Mouse (Mus musculus): ENCODE measurements around the gene Pglyrp1. TPM values are rescaled to one million over a fixed set of nuclear protein-coding genes. Genes with fewer than 3 reads are reported as not detected.

Pglyrp1 gene
- total and polyA plus RNA-seq, 2 experiments = 0.18 to 1.7 TPM

- no peak overlapping the region for H3K9ac ChIP-seq (ENCODE audit: low read depth, low read length)
- TF ChIP-seq CTCF (IDR thresholded peaks at IDR 0.05; ENCODE audit: low read depth, low read length) (no peak), POLR2A (IDR thresholded peaks at IDR 0.05; ENCODE audit: extremely low read depth, insufficient read depth, low read length) (no peak)
- no peaks in the 10 kb centered on the region for H3K27me3 ChIP-seq (ENCODE audit: control insufficient read depth, insufficient read depth, low read length)
- no peak overlapping the region for H3K4me3 ChIP-seq (ENCODE audit: insufficient read depth, low read depth, low read length)
- H3K4me1 ChIP-seq (ENCODE audit: control insufficient read depth, insufficient read depth, low read length) = no peaks in the 10 kb centered on the region
- H3K27ac ChIP-seq (replicated peaks; ENCODE audit: insufficient read depth, low read depth, low read length) = no peak overlapping the region
- DNase-seq (ENCODE audit: extremely low read depth, low read depth, low spot score) = no peak
- H3K36me3 ChIP-seq (ENCODE audit: control insufficient read depth, insufficient read depth, low read length) = no peaks in the 10 kb centered on the region
- no peaks in the 10 kb centered on the region for H3K79me2 ChIP-seq (ENCODE audit: control insufficient read depth, insufficient read depth, low read length)
- 85% methylated on average over 2 of the region's 2 CpGs for WGBS
Measured at GRCm38 (mm10) chr7:18900513-18900912, 29.4 kb downstream of the Pglyrp1 start.

GRCm38 (mm10) chr7:18902486-18902885, 31.4 kb downstream of the Pglyrp1 start:
- Histone ChIP-seq H3K9ac (ENCODE audit: low read depth, low read length) (no peak overlapping the region), H3K4me3 (ENCODE audit: insufficient read depth, low read depth, low read length) (no peak overlapping the region), H3K4me1 (ENCODE audit: control insufficient read depth, insufficient read depth, low read length) (no peaks in the 10 kb centered on the region), H3K36me3 (ENCODE audit: control insufficient read depth, insufficient read depth, low read length) (no peaks in the 10 kb centered on the region), H3K79me2 (ENCODE audit: control insufficient read depth, insufficient read depth, low read length) (peaks cover 3% of the 10 kb centered on the region; the same call in 1 of the 2 replicates), H3K27me3 (ENCODE audit: control insufficient read depth, insufficient read depth, low read length) (no peaks in the 10 kb centered on the region), H3K27ac (replicated peaks; ENCODE audit: insufficient read depth, low read depth, low read length) (no peak overlapping the region)
- no peak for DNase-seq (ENCODE audit: extremely low read depth, low read depth, low spot score)
- TF ChIP-seq POLR2A (IDR thresholded peaks at IDR 0.05; ENCODE audit: extremely low read depth, insufficient read depth, low read length) (no peak), CTCF (IDR thresholded peaks at IDR 0.05; ENCODE audit: low read depth, low read length) (peak; percentile 29; the same call in 1 of the 2 replicates)
- WGBS = 58% methylated on average over 3 of the region's 3 CpGs

GRCm38 (mm10) chr7:18904971-18905370, 33.8 kb downstream of the Pglyrp1 start:
- Histone ChIP-seq H3K27ac (replicated peaks; ENCODE audit: insufficient read depth, low read depth, low read length) (no peak overlapping the region), H3K27me3 (ENCODE audit: control insufficient read depth, insufficient read depth, low read length) (no peaks in the 10 kb centered on the region), H3K36me3 (ENCODE audit: control insufficient read depth, insufficient read depth, low read length) (no peaks in the 10 kb centered on the region), H3K4me3 (ENCODE audit: insufficient read depth, low read depth, low read length) (no peak overlapping the region), H3K79me2 (ENCODE audit: control insufficient read depth, insufficient read depth, low read length) (peaks cover 3% of the 10 kb centered on the region; the same call in 1 of the 2 replicates), H3K4me1 (ENCODE audit: control insufficient read depth, insufficient read depth, low read length) (no peaks in the 10 kb centered on the region), H3K9ac (ENCODE audit: low read depth, low read length) (no peak overlapping the region)
- WGBS = 91% methylated on average over 3 of the region's 3 CpGs
- TF ChIP-seq POLR2A (IDR thresholded peaks at IDR 0.05; ENCODE audit: extremely low read depth, insufficient read depth, low read length) (no peak), CTCF (IDR thresholded peaks at IDR 0.05; ENCODE audit: low read depth, low read length) (no peak)
- DNase-seq (ENCODE audit: extremely low read depth, low read depth, low spot score) = no peak

- Histone ChIP-seq H3K4me3 (ENCODE audit: insufficient read depth, low read depth, low read length) (peak overlapping the region; percentile 63), H3K79me2 (ENCODE audit: control insufficient read depth, insufficient read depth, low read length) (peaks cover 3% of the 10 kb centered on the region; the same call in 1 of the 2 replicates), H3K27me3 (ENCODE audit: control insufficient read depth, insufficient read depth, low read length) (no peaks in the 10 kb centered on the region), H3K36me3 (ENCODE audit: control insufficient read depth, insufficient read depth, low read length) (no peaks in the 10 kb centered on the region), H3K4me1 (ENCODE audit: control insufficient read depth, insufficient read depth, low read length) (peaks cover 3% of the 10 kb centered on the region; the same call in 1 of the 2 replicates), H3K27ac (replicated peaks; ENCODE audit: insufficient read depth, low read depth, low read length) (no peak overlapping the region), H3K9ac (ENCODE audit: low read depth, low read length) (peak overlapping the region; percentile 75)
- peak; percentile 14 for DNase-seq (ENCODE audit: extremely low read depth, low read depth, low spot score)
- WGBS = 4% methylated on average over 17 of the region's 17 CpGs
- TF ChIP-seq CTCF (IDR thresholded peaks at IDR 0.05; ENCODE audit: low read depth, low read length) (no peak), POLR2A (IDR thresholded peaks at IDR 0.05; ENCODE audit: extremely low read depth, insufficient read depth, low read length) (no peak)
Measured at GRCm38 (mm10) chr7:18909797-18910196, 38.7 kb downstream of the Pglyrp1 start.

- Histone ChIP-seq H3K4me1 (ENCODE audit: control insufficient read depth, insufficient read depth, low read length) (peaks cover 3% of the 10 kb centered on the region; the same call in 1 of the 2 replicates), H3K4me3 (ENCODE audit: insufficient read depth, low read depth, low read length) (peak within 1 kb of the TSS; percentile 63), H3K9ac (ENCODE audit: low read depth, low read length) (peak within 1 kb of the TSS; percentile 75), H3K79me2 (ENCODE audit: control insufficient read depth, insufficient read depth, low read length) (peaks cover 3% of the 10 kb centered on the region; the same call in 1 of the 2 replicates), H3K27me3 (ENCODE audit: control insufficient read depth, insufficient read depth, low read length) (no peaks in the 10 kb centered on the region), H3K27ac (replicated peaks; ENCODE audit: insufficient read depth, low read depth, low read length) (0 out of 2 replicates have a peak within 1 kb of the TSS, but pooled peaks have one; percentile 7), H3K36me3 (ENCODE audit: control insufficient read depth, insufficient read depth, low read length) (no peaks in the 10 kb centered on the region)
- WGBS = under 1% methylated on average over 33 of the region's 33 CpGs
- peak; percentile 99 for DNase-seq (ENCODE audit: extremely low read depth, low read depth, low spot score)
- TF ChIP-seq CTCF (IDR thresholded peaks at IDR 0.05; ENCODE audit: low read depth, low read length) (no peak), POLR2A (IDR thresholded peaks at IDR 0.05; ENCODE audit: extremely low read depth, insufficient read depth, low read length) (peak; percentile 63)
Measured at GRCm38 (mm10) chr7:18910241-18910831, 39.2 kb downstream of the Pglyrp1 start, which contains the start of gene Ccdc61. TSS of gene Ccdc61 (minus strand) at chr7:18910415.

- no peaks in the 10 kb centered on the region for H3K36me3 ChIP-seq (ENCODE audit: control insufficient read depth, insufficient read depth, low read length)
- no peaks in the 10 kb centered on the region for H3K27me3 ChIP-seq (ENCODE audit: control insufficient read depth, insufficient read depth, low read length)
- no peak overlapping the region for H3K9ac ChIP-seq (ENCODE audit: low read depth, low read length)
- no peak overlapping the region for H3K4me3 ChIP-seq (ENCODE audit: insufficient read depth, low read depth, low read length)
- no peaks in the 10 kb centered on the region for H3K79me2 ChIP-seq (ENCODE audit: control insufficient read depth, insufficient read depth, low read length)
- no peaks in the 10 kb centered on the region for H3K4me1 ChIP-seq (ENCODE audit: control insufficient read depth, insufficient read depth, low read length)
- TF ChIP-seq POLR2A (IDR thresholded peaks at IDR 0.05; ENCODE audit: extremely low read depth, insufficient read depth, low read length) = no peak
- no peak for TF ChIP-seq CTCF (IDR thresholded peaks at IDR 0.05; ENCODE audit: low read depth, low read length)
- 74% methylated on average over 4 of the region's 4 CpGs for WGBS
- DNase-seq (ENCODE audit: extremely low read depth, low read depth, low spot score) = no peak
- H3K27ac ChIP-seq (replicated peaks; ENCODE audit: insufficient read depth, low read depth, low read length) = no peak overlapping the region
Measured at GRCm38 (mm10) chr7:18916254-18916653, 45.1 kb downstream of the Pglyrp1 start.

All from liver, adult 2 months (tissue).